Mouse (Mus musculus) layer of hippocampus, adult 9-10 months (tissue): ENCODE data around the gene Zmiz1.

Experiments
- DNase-seq: peaks from one replicate; pipeline ENCODE4 v3.0.0; 2022; ENCODE audit warnings: low spot score

The Zmiz1 gene

DNA sequence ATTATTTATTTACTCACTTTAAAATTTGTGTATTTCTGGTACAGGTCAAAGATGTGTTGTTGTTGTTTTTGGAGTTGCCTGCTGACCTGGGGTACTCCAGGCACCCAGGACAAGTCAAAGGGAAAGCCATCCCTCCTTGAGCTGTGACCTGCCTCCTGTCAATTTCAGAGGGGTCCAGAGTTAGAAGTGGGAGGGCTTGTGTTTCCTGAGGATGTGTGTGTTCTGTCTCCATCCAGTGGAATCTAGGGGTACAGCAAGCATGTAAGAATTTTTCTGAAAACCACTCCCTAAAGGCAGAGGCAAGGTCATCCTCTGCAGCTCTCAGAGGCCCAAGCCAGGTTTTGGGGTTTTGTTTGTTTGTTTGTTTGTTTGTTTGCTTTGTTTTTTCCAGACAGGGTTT, 243.0 kb downstream of the Zmiz1 start:
- no peak for DNase-seq

DNA sequence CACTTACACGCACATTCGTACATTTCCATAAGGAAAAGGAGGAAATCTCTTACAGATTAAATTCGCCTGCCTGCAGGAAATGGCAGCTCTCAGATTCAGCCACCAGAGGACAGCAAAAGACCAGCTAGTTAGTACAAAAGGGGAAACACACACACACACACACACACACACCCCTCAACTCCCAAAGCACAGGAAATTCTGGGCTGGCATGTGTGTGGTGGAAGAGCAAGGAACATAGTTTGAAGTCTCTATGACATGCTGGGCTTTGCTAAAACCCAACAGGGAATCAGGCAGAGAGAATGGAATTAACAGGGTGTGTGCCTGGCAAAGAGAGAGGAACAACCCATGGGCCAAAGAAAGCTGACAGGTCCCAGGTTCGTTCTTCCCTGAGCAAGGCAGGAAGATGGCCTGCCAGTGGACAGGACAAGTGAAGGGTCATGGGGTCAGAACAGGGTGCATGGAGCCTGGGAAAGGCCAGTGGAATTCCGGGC, 248.8 kb downstream of the Zmiz1 start:
- DNase-seq = no peak

DNA sequence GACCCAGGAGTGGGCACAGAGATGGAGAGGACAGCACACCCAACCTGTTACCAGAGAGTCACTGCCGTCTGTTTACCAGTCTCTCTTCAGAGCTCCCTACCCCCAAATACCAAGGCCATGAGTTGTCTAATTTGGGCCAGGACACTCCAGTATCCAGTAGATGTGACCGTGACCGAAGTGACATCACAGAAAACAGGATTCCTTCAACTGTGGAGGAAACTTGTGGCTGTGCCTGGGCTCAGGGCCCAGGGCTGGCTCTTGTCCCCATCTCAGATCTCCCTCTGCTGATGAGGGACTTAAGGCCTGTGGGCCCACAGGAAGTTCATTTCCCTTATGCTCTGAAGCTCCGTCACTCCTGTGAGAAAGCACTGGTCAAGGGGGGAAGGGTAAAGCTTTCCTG, 249.5 kb downstream of the Zmiz1 start:
- no peak for DNase-seq

DNA sequence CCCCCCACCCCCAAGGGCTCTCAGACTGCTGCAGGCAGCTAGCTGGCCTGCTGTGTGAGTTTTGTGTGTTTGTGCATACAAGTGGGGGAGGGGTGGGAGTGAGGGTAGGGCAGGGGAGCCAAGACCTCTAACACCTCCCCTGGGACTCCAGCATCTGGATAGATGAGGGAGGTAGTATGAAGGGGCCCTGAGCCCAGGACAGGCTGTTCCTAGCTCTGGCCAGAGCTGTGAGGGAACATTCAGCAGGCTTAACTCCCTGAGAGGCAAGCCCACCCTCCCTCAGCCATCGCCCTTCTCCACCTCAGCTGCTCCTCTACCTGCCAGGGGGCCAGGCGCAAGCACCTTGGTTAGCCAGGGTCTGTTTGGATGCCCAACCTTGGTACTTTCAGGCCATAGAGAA, 249.9 kb downstream of the Zmiz1 start:
- no peak for DNase-seq

DNA sequence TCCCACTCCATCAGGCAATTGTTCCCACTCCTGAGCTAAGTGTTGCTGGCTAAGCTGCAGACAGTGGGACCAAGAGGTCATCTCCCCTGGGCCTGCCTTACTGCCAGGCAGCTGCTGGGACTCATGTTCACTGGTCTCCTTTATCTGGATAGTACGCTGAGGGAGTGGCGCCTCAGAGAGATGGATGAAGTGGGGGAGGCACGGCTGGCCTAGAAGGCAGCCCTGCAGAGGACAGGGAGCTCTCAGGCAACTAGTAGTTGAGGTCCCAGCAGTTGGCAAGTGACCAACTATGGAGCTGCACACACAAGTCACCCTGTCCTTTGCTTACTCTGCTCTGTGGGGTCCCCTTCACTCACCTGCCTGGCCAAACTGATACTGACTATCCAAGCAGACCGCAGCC, 251.1 kb downstream of the Zmiz1 start:
- DNase-seq = no peak

DNA sequence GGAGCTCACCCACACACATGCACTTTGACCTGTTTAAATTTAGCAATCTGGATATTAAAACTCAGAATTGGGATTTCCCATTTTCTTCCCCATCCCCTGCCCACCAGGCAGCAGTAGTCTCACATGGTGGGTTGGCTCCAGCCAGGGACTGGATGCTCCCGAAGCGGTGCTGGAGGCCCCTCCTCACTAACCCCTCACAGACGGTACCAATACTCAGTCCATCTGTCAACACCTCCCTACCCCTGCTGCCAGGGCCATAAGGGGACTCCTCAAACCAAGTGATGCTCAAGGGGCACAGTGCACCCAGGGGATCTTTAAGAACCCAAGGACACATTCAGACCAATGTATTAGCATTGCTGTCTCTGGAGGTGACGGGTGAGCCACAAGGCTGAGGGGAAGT, 251.7 kb downstream of the Zmiz1 start:
- no peak for DNase-seq

DNA sequence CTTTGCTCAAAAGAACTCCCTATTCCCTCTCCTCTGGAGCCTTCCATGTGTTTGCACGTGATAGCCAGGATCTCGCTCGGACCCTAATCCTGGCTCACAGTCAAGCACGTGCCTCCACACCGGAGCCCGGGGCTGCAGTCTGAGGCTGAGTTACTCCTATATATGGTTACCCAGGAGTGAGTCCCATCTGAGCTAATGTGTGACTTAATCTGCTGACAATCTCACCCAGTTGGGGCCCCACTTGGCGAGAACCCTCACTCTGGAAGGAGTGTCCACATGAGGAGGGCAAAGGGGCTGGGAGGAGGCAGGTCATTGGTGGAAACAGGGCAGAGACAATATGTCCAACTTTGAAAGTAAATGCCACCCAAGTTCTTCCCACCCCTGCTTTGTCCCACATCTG, 252.2 kb downstream of the Zmiz1 start:
- DNase-seq = no peak

DNA sequence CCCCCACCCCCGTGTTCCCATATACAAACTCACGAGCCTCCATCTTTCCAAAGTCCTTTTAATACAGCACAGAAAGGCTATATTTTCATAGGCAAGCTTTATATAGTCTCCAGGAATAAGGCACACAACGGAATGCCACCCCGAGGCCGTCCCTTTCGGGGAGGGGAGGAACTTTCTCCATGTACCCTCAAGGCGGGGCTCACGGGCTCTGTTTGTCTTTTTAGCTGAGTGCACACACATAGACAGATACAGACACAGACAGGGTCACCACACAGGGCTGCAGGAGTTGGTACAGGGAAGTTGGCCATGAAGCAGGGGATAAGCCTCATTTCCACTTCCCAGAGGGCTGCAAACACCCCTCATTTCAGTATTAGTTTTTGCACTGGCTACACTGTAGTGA, 252.6 kb downstream of the Zmiz1 start:
- no peak for DNase-seq

DNA sequence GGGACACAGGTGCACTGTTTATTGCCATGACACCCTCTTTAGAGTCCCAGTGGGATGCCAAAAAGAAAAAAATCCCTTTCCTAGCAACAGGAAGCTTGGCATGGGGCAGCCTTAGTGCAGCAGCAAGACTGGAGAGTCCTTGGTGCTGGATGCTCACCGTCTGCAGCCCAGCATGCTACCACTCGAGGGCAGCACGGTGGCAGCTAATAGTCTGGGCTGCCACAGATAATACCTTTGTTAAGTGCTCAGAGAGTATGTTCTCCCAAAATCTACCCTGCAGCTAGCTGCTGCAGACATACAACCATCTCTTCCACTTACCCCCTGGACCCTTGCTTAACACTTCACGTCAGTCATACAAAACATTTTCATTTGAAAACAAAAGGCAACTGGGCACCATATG, 254.5 kb downstream of the Zmiz1 start:
- no peak for DNase-seq
